Mouse (Mus musculus): ENCODE measurements around the gene Orai3. TPM values are rescaled to one million over a fixed set of nuclear protein-coding genes. Genes with fewer than 3 reads are reported as not detected.
"Not testable (repeated sequence)": the region's sequence is repeated elsewhere in the genome, so short reads cannot be mapped to it uniquely, and the experiment has no call there.

Gene Orai3
- polyA plus RNA-seq (2012; rRNA removed), result 23.8 and 27.0 TPM in 2 replicates

- Histone ChIP-seq H3K4me1 (replicated peaks; ENCODE audit: control insufficient read depth, insufficient read depth, low read length) (peaks cover 29% of the 10 kb centered on the region), H3K27me3 (ENCODE audit: control insufficient read depth, insufficient read depth, low read length) (no peaks in the 10 kb centered on the region)
- WGBS, result under 1% methylated on average over 24 of the region's 24 CpGs
Measured at GRCm38 (mm10) chr7:127769651-127770038, at the start of gene Orai3. Orai3 (plus strand) TSS chr7:127769815.

GRCm38 (mm10) chr7:127725490-127725889, 44.1 kb upstream of the Orai3 start:
- H3K4me3 ChIP-seq (ENCODE audit: control insufficient read depth, insufficient read depth, low read length), result no peak overlapping the region
- no peak for DNase-seq
- no peaks in the 10 kb centered on the region for H3K36me3 ChIP-seq (ENCODE audit: control insufficient read depth, insufficient read depth, low read length)
- TF ChIP-seq POLR2A (IDR thresholded peaks at IDR 0.05; ENCODE audit: control insufficient read depth, extremely low read depth, insufficient read depth, low read length, poor library complexity) (no peak), CTCF (IDR thresholded peaks at IDR 0.05; ENCODE audit: borderline replicate concordance, control insufficient read depth, extremely low read depth, insufficient read depth, low read length, poor library complexity) (no peak)
- H3K27me3 ChIP-seq (ENCODE audit: control insufficient read depth, insufficient read depth, low read length), result no peaks in the 10 kb centered on the region
- H3K27ac ChIP-seq (ENCODE audit: control insufficient read depth, insufficient read depth, low read length), result no peak overlapping the region
- WGBS, result 94% methylated on average over 2 of the region's 2 CpGs
- H3K4me1 ChIP-seq (replicated peaks; ENCODE audit: control insufficient read depth, insufficient read depth, low read length), result no peaks in the 10 kb centered on the region

More at GRCm38 (mm10) chr7:127769651-127770038, at the start of gene Orai3:
- no peaks in the 10 kb centered on the region for H3K36me3 ChIP-seq (ENCODE audit: control insufficient read depth, insufficient read depth, low read length)
- DNase-seq, result peak; percentile 69
- H3K4me3 ChIP-seq (ENCODE audit: control insufficient read depth, insufficient read depth, low read length), result peak within 1 kb of the TSS; percentile 83
- H3K27ac ChIP-seq (ENCODE audit: control insufficient read depth, insufficient read depth, low read length), result peak within 1 kb of the TSS; percentile 42; the same call in 1 of the 2 replicates
- TF ChIP-seq CTCF (IDR thresholded peaks at IDR 0.05; ENCODE audit: borderline replicate concordance, control insufficient read depth, extremely low read depth, insufficient read depth, low read length, poor library complexity) (no peak), POLR2A (IDR thresholded peaks at IDR 0.05; ENCODE audit: control insufficient read depth, extremely low read depth, insufficient read depth, low read length, poor library complexity) (0 out of 2 replicates have a peak, but pooled peaks have one; percentile 21)

GRCm38 (mm10) chr7:127725924-127726323, 43.7 kb upstream of the Orai3 start:
- no peaks in the 10 kb centered on the region for H3K27me3 ChIP-seq (ENCODE audit: control insufficient read depth, insufficient read depth, low read length)
- H3K27ac ChIP-seq (ENCODE audit: control insufficient read depth, insufficient read depth, low read length), result no peak overlapping the region
- WGBS, result 95% methylated on average over 6 of the region's 6 CpGs
- no peaks in the 10 kb centered on the region for H3K36me3 ChIP-seq (ENCODE audit: control insufficient read depth, insufficient read depth, low read length)
- TF ChIP-seq POLR2A (IDR thresholded peaks at IDR 0.05; ENCODE audit: control insufficient read depth, extremely low read depth, insufficient read depth, low read length, poor library complexity) (no peak), CTCF (IDR thresholded peaks at IDR 0.05; ENCODE audit: borderline replicate concordance, control insufficient read depth, extremely low read depth, insufficient read depth, low read length, poor library complexity) (no peak)
- no peaks in the 10 kb centered on the region for H3K4me1 ChIP-seq (replicated peaks; ENCODE audit: control insufficient read depth, insufficient read depth, low read length)
- H3K4me3 ChIP-seq (ENCODE audit: control insufficient read depth, insufficient read depth, low read length), result no peak overlapping the region
- DNase-seq, result no peak

DNA sequence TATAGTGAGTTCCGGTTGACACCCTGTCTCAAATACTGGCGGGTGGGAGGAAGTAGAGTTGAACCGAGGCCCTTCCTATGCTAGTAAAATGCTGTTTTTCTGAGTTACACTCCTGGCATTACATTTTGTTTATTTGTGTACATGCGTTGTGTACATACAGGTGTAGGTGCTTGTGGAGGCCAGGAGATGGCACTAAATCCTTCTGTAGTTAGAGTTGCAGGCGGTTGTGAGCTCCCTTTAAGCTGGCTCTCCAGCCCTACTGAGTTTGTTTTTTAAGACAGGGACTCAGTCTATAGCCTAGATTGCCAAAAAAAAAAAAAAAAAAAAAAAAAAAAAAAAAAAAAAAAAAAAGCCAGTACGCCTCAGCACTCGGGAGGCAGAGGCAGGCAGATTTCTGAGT, 41.7 kb upstream of the Orai3 start:
- H3K27ac ChIP-seq (ENCODE audit: control insufficient read depth, insufficient read depth, low read length), result no peak overlapping the region
- WGBS, result 78% methylated on average over 7 of the region's 7 CpGs

DNA sequence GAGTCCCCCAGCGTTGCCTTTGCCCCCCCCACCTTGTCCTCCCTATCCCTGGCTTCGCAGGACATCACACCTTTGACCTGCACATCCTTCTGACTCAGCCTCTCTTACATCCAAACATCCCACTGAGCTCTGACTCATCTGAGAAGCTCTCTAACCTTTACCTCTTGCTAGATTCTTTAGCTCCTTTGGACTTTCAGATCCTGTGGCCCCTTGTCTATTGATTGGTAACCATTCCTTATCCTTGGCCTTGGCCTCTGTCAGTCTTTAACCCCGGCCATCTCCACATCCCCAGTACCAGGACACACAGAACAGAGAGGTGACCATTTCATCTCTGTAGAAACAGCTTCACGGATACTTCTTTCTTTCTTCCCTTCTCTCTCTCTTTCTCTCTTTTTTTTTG, 39.4 kb upstream of the Orai3 start:
- no peak for DNase-seq
- Histone ChIP-seq H3K4me3 (ENCODE audit: control insufficient read depth, insufficient read depth, low read length) (no peak overlapping the region), H3K27me3 (ENCODE audit: control insufficient read depth, insufficient read depth, low read length) (no peaks in the 10 kb centered on the region), H3K4me1 (replicated peaks; ENCODE audit: control insufficient read depth, insufficient read depth, low read length) (no peaks in the 10 kb centered on the region), H3K27ac (ENCODE audit: control insufficient read depth, insufficient read depth, low read length) (no peak overlapping the region), H3K36me3 (ENCODE audit: control insufficient read depth, insufficient read depth, low read length) (no peaks in the 10 kb centered on the region)
- TF ChIP-seq CTCF (IDR thresholded peaks at IDR 0.05; ENCODE audit: borderline replicate concordance, control insufficient read depth, extremely low read depth, insufficient read depth, low read length, poor library complexity) (no peak), POLR2A (IDR thresholded peaks at IDR 0.05; ENCODE audit: control insufficient read depth, extremely low read depth, insufficient read depth, low read length, poor library complexity) (no peak)
- WGBS, result 87% methylated on average over 4 of the region's 4 CpGs

More for the DNA sequence above, 41.7 kb upstream of the Orai3 start:
- DNase-seq, result no peak
- H3K36me3 ChIP-seq (ENCODE audit: control insufficient read depth, insufficient read depth, low read length), result no peaks in the 10 kb centered on the region
- H3K27me3 ChIP-seq (ENCODE audit: control insufficient read depth, insufficient read depth, low read length), result no peaks in the 10 kb centered on the region
- no peaks in the 10 kb centered on the region for H3K4me1 ChIP-seq (replicated peaks; ENCODE audit: control insufficient read depth, insufficient read depth, low read length)
- no peak overlapping the region for H3K4me3 ChIP-seq (ENCODE audit: control insufficient read depth, insufficient read depth, low read length)
- TF ChIP-seq CTCF (IDR thresholded peaks at IDR 0.05; ENCODE audit: borderline replicate concordance, control insufficient read depth, extremely low read depth, insufficient read depth, low read length, poor library complexity) (no peak), POLR2A (IDR thresholded peaks at IDR 0.05; ENCODE audit: control insufficient read depth, extremely low read depth, insufficient read depth, low read length, poor library complexity) (no peak)

- H3K4me3 ChIP-seq (ENCODE audit: control insufficient read depth, insufficient read depth, low read length); H3K27ac ChIP-seq (ENCODE audit: control insufficient read depth, insufficient read depth, low read length); DNase-seq; H3K27me3 ChIP-seq (ENCODE audit: control insufficient read depth, insufficient read depth, low read length); H3K36me3 ChIP-seq (ENCODE audit: control insufficient read depth, insufficient read depth, low read length); H3K4me1 ChIP-seq (replicated peaks; ENCODE audit: control insufficient read depth, insufficient read depth, low read length): not testable (repeated sequence)
- 80% methylated on average over 1 of the region's 5 CpGs for WGBS
Measured at GRCm38 (mm10) chr7:127732066-127732465, 37.5 kb upstream of the Orai3 start, which contains the start of gene Ctf2. Ctf2 (minus strand) TSS chr7:127732166.
